Mouse (Mus musculus): ENCODE measurements around the gene 4930507D05Rik.
"Not testable (repeated sequence)": the region's sequence is repeated elsewhere in the genome, so short reads cannot be mapped to it uniquely, and the experiment has no call there.

The 4930507D05Rik gene

GRCm38 (mm10) chr10:62449364-62450279 is at the start of gene 4930507D05Rik, which contains the start of gene Supv3l1:
Gene 4930507D05Rik, plus strand, starts transcription at chr10:62449489.
Gene Supv3l1, minus strand, starts transcription at chr10:62449738.
- DNase-seq, result peak; percentile 96 to 98

DNA sequence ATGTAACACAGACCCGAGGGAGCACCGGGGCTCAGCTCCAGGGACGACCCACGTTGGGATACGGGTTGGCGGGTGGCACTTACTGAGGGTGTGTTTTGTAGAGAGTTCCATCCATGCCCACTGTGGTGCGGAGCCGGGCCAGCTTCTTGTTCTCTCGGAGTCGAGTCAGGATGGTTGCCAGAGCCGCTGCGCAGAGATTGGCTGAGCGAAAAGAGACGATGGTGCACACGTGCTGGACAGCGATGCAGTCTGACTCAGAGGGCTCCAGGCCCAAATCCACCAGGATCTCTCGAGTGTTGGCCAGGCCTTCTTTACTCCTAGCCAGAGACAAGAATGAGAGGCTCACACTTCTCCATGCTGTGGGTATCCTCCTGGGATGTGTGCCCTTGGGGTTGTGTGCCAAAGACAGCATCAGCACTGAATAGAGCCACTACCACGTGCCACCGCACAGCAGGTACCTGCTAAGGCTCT is 47.6 kb upstream of the 4930507D05Rik start:
- no peak for DNase-seq

- DNase-seq, result no peak
Measured at GRCm38 (mm10) chr10:62404901-62405300, 44.4 kb upstream of the 4930507D05Rik start.

DNA sequence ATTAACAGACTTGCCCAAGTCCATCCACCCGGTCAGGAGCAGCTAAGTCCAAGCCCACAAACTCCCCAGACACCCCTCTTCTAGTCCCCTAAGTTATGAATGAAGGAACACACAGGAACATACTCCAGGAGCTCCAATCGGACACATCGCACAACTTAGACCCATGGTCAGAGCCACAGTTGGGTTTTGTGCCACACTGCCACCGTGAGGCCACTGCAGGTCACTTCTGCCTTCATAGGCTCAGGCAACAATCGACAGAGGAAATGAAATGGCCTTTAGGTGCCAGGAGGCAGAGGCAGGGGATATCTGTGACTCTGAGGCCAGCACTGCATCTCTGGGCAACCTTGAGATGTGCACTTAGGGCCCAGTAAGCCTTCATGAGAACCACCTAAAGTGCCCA is 38.3 kb upstream of the 4930507D05Rik start:
- DNase-seq, result peak; percentile 63

- DNase-seq, result no peak
Measured at GRCm38 (mm10) chr10:62411431-62412410, 37.6 kb upstream of the 4930507D05Rik start.

GRCm38 (mm10) chr10:62412906-62413605 is 36.2 kb upstream of the 4930507D05Rik start:
- DNase-seq, result no peak

GRCm38 (mm10) chr10:62413606-62413982 is 35.7 kb upstream of the 4930507D05Rik start:
- DNase-seq, result no peak

- no peak for DNase-seq
Measured at GRCm38 (mm10) chr10:62418831-62419356, 30.4 kb upstream of the 4930507D05Rik start.

- no peak for DNase-seq
Measured at GRCm38 (mm10) chr10:62419422-62419821, 29.9 kb upstream of the 4930507D05Rik start.

DNA sequence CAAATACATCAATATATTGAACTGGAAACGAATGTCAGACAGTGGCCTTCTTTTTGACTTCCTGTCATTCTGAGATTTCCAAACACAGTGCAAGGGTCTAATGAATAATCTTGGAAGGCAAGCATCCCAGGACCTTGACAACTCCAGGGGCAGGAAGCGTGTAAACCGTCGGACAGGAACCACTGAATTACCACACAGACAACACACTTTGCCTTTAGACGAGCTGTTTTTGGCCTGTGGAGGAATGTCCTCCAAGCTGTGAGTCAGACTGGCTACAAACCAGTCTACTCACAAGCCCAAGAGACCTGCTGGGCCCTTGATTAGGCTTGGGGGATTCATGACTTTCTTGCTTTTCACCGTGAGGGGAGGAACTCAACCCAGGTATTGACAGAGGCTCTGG is 28.9 kb upstream of the 4930507D05Rik start:
- DNase-seq, result no peak

DNA sequence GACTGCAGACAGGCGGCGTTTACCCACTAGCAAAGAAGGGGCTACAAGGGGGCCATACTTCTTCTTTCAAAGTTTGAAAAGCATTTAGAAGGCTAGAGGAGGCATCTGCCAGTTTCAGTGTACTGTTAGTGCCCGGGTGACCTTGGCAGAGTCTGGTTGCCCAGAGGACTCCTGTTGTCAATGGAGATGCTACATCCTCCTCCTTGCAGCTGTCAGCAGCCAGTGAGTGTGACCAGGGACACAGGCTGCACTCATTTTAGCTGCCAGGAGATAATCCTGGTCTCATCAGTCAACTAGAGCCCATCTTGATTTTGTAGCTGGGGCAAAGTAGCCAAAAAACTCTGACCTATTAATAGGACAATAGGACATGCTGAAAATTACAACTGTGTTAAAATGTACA is 28.2 kb upstream of the 4930507D05Rik start:
- no peak for DNase-seq

GRCm38 (mm10) chr10:62422255-62422654 is 27.0 kb upstream of the 4930507D05Rik start, which contains the start of gene Hkdc1:
Gene Hkdc1, minus strand, starts transcription at chr10:62422491.
- no peak for DNase-seq

GRCm38 (mm10) chr10:62425081-62425871 is 24.0 kb upstream of the 4930507D05Rik start:
- no peak for DNase-seq

DNA sequence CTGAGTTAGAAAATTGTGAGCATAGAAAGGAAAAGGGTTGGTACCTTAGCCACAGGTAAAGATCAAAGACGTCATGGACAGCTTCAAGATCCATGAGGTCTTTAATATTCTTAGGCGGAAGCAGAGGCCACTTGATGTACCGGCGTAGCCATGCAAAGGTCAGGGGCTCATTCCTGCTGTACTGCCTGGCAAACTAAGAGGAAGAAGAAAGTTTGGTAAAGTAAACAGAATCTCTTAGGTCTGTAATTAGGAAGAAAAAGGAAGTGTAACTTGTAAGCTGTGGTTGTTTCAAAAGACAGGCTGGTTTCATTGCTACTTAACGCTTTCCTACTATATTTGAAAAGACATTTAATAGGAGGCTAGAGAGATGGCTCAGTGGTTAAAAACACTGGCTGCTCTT is 18.9 kb upstream of the 4930507D05Rik start:
- DNase-seq, result no peak

GRCm38 (mm10) chr10:62450280-62450640 is 971 bp downstream of the 4930507D05Rik start:
- DNase-seq, result no peak

GRCm38 (mm10) chr10:62452001-62452400 is 2.7 kb downstream of the 4930507D05Rik start:
- not testable (repeated sequence) for DNase-seq

- DNase-seq, result no peak
Measured at GRCm38 (mm10) chr10:62461321-62461720, 12.0 kb downstream of the 4930507D05Rik start.

DNA sequence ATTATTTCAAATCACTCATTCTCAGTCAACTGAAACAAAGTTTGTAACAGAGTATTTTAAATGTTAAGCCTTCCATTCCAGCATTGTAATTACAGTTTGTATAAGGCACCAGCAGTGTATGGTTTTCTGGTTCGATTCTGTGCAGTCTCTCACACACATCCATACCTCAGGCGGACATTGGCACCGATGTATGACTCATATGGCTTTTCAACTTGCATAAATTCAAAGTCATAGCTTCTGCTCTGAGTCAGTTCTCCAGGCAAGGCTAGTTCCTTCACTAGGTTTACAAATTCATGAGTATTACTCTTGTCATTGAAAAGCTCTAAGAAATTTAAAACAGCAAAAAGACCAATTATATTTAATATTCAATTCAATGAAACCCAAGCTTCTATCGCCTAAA is 20.4 kb downstream of the 4930507D05Rik start:
- DNase-seq, result no peak

DNA sequence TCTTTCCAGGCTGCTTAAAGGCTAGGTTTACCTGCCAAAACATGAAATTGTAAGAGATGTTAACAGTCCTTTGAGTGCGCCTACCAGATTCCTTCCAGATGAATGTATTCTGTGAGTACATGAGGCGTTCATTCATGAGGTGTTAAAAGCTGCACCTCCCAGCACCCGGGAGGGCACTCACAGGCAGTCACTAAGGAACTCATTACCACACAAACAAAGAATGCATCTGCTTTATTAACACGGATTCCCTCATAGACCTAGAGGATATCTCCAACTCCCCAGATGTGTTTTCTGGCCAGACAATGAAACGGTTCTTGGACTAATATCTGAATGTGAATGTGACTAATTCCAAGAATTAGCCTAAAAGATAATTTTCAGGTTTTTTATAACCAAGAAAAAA is 21.8 kb downstream of the 4930507D05Rik start:
- DNase-seq, result no peak

DNA sequence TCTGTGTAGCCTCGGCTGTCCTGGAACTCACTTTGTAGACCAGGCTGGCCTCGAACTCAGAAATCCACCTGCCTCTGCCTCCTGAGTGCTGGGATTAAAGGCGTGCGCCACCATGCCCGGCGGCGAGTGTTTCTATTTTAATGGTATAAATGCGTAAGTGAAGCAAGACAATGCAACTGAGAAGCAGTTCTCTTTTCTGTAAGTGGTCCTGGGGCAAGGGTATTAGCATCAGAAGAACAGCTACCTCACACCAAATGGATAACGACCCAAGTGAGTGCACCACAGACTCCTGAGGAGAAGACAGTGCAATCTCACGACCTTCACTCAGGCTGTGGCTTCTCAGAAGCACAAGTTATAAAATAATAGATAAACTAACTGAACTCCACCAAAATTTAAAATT is 25.7 kb downstream of the 4930507D05Rik start:
- no peak for DNase-seq

GRCm38 (mm10) chr10:62476980-62477379 is 27.7 kb downstream of the 4930507D05Rik start:
- DNase-seq, result no peak

Data from B cell, adult 2 months (primary cell).